Mouse (Mus musculus) small intestine, adult 2 months (tissue): ENCODE data around the gene Ubxn1.
"Not testable (repeated sequence)": the region's sequence is repeated elsewhere in the genome, so short reads cannot be mapped to it uniquely, and the experiment has no call there.

Experiments
- CTCF ChIP-seq: fragments of 200-500 bp; IDR thresholded peaks from 2 replicates; pipeline ENCODE4 v1.5.1; 2012; ENCODE audit warnings: low read depth, mild to moderate bottlenecking, control low read depth, inconsistent platforms, low read length, moderate library complexity, mixed read lengths; ENCODE audit not compliant: insufficient replicate concordance, insufficient read length; ENCODE audit errors: extremely low read depth
- POLR2A ChIP-seq: fragments of 200-500 bp; IDR thresholded peaks from 2 replicates; pipeline ENCODE4 v1.6.1; 2012; ENCODE audit warnings: low read depth, mild to moderate bottlenecking, control low read depth, inconsistent platforms, low read length, moderate library complexity

- TF ChIP-seq CTCF, POLR2A: not testable (repeated sequence)
Measured at GRCm38 (mm10) chr19:8897211-8897864, 26.0 kb downstream of the Ubxn1 start.
